Mouse (Mus musculus) heart, embryonic 14.5 days (tissue): Measurements from ENCODE around the gene Gm49342. TPM values are rescaled to one million over a fixed set of nuclear protein-coding genes. Genes with fewer than 3 reads are reported as not detected.
"Not testable (repeated sequence)": the region's sequence is repeated elsewhere in the genome, so short reads cannot be mapped to it uniquely, and the experiment has no call there.

Experiments
- ATAC-seq: fragments of 200-750 bp; cut with Nextera tagmentation; 2 replicates; pipeline ENCODE4 v1.8.0; 2017; ENCODE audit warnings: low read depth, moderate TSS enrichment; ENCODE audit not compliant: insufficient number of reproducible peaks, insufficient read depth, low FRiP score
- H3K27ac ChIP-seq, 2 experiments: fragments of 200-500 bp in 1 of 2; fragments of 300-500 bp in 1 of 2; sonication (generic) in 1 of 2; replicated peaks in 1 of 2; 2 replicates each; pipeline ENCODE4 v1.5.1; 2012 to 2014; ENCODE audit warnings: low read depth in 2 of 2, low read length in 2 of 2, control low read depth in 1 of 2, mild to moderate bottlenecking in 1 of 2, mixed read lengths in 1 of 2; ENCODE audit not compliant: control insufficient read depth in 1 of 2, insufficient read depth in 1 of 2
- H3K27me3 ChIP-seq: fragments of 300-500 bp; sonication (generic); 2 replicates; pipeline ENCODE4 v1.6.1; 2014; ENCODE audit warnings: mild to moderate bottlenecking, low read length, control low read depth; ENCODE audit not compliant: control insufficient read depth, insufficient read depth
- H3K36me3 ChIP-seq: fragments of 300-500 bp; sonication (generic); 2 replicates; pipeline ENCODE4 v1.6.1; 2014; ENCODE audit warnings: mild to moderate bottlenecking, control low read depth, low read length, mixed read lengths; ENCODE audit not compliant: control insufficient read depth, insufficient read depth
- H3K4me1 ChIP-seq, 2 experiments: fragments of 200-500 bp in 1 of 2; fragments of 300-500 bp in 1 of 2; sonication (generic) in 1 of 2; 2 replicates each; pipeline ENCODE4 v1.6.1; 2012 to 2014; ENCODE audit warnings: low read length in 2 of 2, control low read depth in 1 of 2, mixed read lengths in 1 of 2; ENCODE audit not compliant: control insufficient read depth in 2 of 2, insufficient read depth in 2 of 2
- H3K4me2 ChIP-seq: fragments of 300-500 bp; sonication (generic); 2 replicates; pipeline ENCODE4 v1.6.1; 2014; ENCODE audit warnings: mild to moderate bottlenecking, low read length
- H3K4me3 ChIP-seq, 2 experiments: fragments of 200-500 bp in 1 of 2; fragments of 300-500 bp in 1 of 2; sonication (generic) in 1 of 2; 2 replicates each; pipeline ENCODE4 v1.5.1; 2012 to 2014; ENCODE audit warnings: low read length in 2 of 2, mild to moderate bottlenecking in 2 of 2, control low read depth in 1 of 2, low read depth in 1 of 2, moderate library complexity in 1 of 2; ENCODE audit not compliant: control insufficient read depth in 1 of 2, insufficient read depth in 1 of 2
- H3K9ac ChIP-seq: fragments of 300-500 bp; sonication (generic); 2 replicates; pipeline ENCODE4 v1.6.1; 2014; ENCODE audit warnings: mild to moderate bottlenecking, low read length
- H3K9me3 ChIP-seq: fragments of 300-500 bp; sonication (generic); 2 replicates; pipeline ENCODE4 v1.6.1; 2016; ENCODE audit warnings: low read length, control low read depth; ENCODE audit not compliant: control insufficient read depth
- WGBS: fragments of 180-500 bp; shearing (Covaris S2); extraction: QIAGEN DNeasy Blood & Tissue Kit; methylation state at CpG from one replicate; pipeline ENCODE4 v1.1.7; 2014; 5-methylcytosine and 5-hydroxymethylcytosine counted together
- polyA plus RNA-seq: library from polyadenylated mRNA; unstranded; fragments of >200 nt; fragmentation: Nextera tagmentation; extraction: Ambion mirVana; gene quantifications from 2 replicates; pipeline ENCODE4 v1.2.1, GENCODE M21; 2014

The Gm49342 gene
- polyA plus RNA-seq, 1 experiment from 2014 or later, result not detected

DNA sequence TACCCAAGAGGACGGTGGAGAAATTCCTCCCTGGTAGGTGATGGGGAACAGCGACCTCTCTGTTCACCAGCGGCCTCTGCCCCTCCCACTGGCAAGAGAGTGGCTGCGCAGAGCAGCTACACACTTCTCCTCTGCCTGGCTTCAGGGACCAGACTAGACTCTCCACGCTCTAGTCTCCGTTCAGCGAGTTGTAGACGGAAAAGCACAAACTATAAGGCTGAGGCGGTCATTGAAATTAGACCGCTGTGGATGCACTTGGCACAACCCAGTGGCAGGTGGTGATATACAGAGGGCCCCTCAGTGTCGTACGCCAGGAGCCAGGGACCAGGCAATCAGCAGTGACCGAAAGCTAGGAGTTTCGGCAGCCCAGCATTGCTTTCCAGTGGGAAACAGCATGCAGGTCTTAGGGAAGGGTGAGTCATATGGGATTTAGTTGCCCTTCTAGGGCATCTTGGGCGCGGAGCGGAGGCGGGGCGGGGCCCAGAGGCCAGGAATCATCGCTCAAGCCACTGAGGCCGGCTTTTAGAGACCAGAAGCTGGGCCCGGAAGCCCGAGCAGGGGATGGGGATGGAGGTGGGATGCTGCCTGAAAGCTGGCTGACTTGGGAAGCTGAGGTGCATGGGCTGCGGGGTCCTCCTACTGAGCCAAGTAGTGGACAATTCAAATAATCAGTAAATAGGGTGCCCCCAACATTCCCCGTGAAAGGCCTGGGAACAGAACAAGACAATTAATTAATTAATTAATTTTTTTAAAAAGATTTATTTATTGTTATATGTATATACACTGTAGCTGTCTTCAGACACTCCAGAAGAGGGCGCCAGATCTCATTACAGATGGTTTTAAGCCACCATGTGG, 40.1 kb upstream of the Gm49342 start:
- Histone ChIP-seq H3K9ac (peak overlapping the region; percentile 70), H3K27ac (peak overlapping the region in 1 of 2 experiments; percentile 12; a peak in 1 of 4 replicates), H3K9me3 (no peaks in the 10 kb centered on the region), H3K4me3 (peak overlapping the region; percentile 44 to 45), H3K4me1 (peaks cover 4% of the 10 kb centered on the region in 2 experiments; a peak in 2 of 4 replicates), H3K36me3 (no peaks in the 10 kb centered on the region), H3K4me2 (peak overlapping the region; percentile 66), H3K27me3 (no peaks in the 10 kb centered on the region)
- WGBS, result 3% methylated on average over 26 of the region's 26 CpGs
- ATAC-seq, result peak; percentile 70; the same call in 1 of the 2 replicates

GRCm38 (mm10) chr14:50904828-50905129, 39.5 kb upstream of the Gm49342 start:
- Histone ChIP-seq H3K4me1 (peaks cover 4% of the 10 kb centered on the region in 2 experiments; a peak in 2 of 4 replicates), H3K27ac (no peak overlapping the region), H3K9me3 (no peaks in the 10 kb centered on the region), H3K36me3 (no peaks in the 10 kb centered on the region), H3K9ac (no peak overlapping the region), H3K27me3 (no peaks in the 10 kb centered on the region), H3K4me3 (no peak overlapping the region), H3K4me2 (no peak overlapping the region)
- no peak for ATAC-seq
- 83% methylated on average over 4 of the region's 4 CpGs for WGBS

DNA sequence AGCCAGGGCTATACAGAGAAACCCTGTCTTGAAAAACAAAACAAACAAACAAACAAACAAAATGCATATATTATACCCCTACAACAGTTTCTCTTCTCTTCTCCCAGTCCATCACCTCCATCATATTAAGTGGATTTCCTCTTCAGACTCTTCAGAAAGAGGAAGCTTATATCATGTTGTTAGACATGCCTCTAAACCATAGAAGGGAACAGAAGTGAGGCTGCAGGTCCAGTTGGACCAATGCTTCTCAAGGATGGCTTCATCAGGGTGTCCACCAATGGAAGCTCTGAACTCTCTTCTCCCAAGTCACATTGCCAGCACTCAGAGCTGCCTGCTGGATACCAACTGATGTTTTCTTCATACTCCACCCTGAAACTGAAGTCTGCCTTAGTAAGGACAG, 39.0 kb upstream of the Gm49342 start:
- H3K4me3 ChIP-seq, ATAC-seq, H3K9me3 ChIP-seq, H3K36me3 ChIP-seq, H3K27ac ChIP-seq, H3K4me2 ChIP-seq, H3K27me3 ChIP-seq, H3K4me1 ChIP-seq, H3K9ac ChIP-seq: not testable (repeated sequence)

DNA sequence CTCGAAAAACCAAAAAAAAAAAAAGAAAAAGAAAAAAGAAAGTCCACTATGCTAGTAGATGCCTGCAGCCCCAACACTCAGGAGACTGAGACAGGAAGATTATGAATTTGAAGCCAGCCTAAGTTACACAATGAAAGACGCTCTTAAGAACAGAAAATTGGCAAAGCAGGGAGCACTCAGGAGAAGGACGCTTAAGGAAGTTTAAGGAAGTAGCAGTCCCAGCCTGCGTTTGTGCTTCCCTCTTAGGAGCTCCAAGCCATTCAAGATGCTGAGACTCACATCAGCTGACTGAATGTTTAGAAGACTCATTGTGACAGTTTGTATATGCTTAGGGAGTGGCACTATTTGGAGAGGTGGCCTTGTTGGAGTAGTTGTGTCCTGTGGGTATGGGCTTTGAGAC, 36.2 kb upstream of the Gm49342 start:
- Histone ChIP-seq H3K4me1 (peaks cover 4% of the 10 kb centered on the region in 2 experiments; a peak in 2 of 4 replicates), H3K4me2 (no peak overlapping the region), H3K4me3 (no peak overlapping the region), H3K36me3 (peaks cover 20% of the 10 kb centered on the region), H3K9me3 (no peaks in the 10 kb centered on the region), H3K27me3 (no peaks in the 10 kb centered on the region), H3K27ac (no peak overlapping the region), H3K9ac (no peak overlapping the region)
- WGBS, result 83% methylated on average over 4 of the region's 4 CpGs
- ATAC-seq, result no peak

GRCm38 (mm10) chr14:50911356-50911755, 33.0 kb upstream of the Gm49342 start:
- Histone ChIP-seq H3K4me3 (no peak overlapping the region), H3K27ac (no peak overlapping the region), H3K4me1 (no peaks in the 10 kb centered on the region), H3K9me3 (no peaks in the 10 kb centered on the region), H3K9ac (no peak overlapping the region), H3K4me2 (no peak overlapping the region), H3K27me3 (no peaks in the 10 kb centered on the region), H3K36me3 (peaks cover 51% of the 10 kb centered on the region)
- ATAC-seq, result no peak
- 53% methylated on average over 3 of the region's 3 CpGs for WGBS

- H3K27ac ChIP-seq, result peak overlapping the region in 1 of 2 experiments; percentile 89; a peak in 2 of 4 replicates
- peaks cover 31% of the 10 kb centered on the region for H3K36me3 ChIP-seq
- H3K4me2 ChIP-seq, result peak overlapping the region; percentile 93
- not testable (repeated sequence) for H3K27me3 ChIP-seq, H3K9me3 ChIP-seq, ATAC-seq
- H3K4me3 ChIP-seq, result peak overlapping the region in 1 of 2 experiments; percentile 88; a peak in 2 of 4 replicates
- WGBS, result 58% methylated on average over 1 of the region's 1 CpGs
- peaks cover 0 to 16% of the 10 kb centered on the region in 2 experiments; a peak in 2 of 4 replicates for H3K4me1 ChIP-seq
- H3K9ac ChIP-seq, result peak overlapping the region; percentile 91
These were observed 20.9 kb upstream of the Gm49342 start for GRCm38 (mm10) chr14:50923437-50923836.

DNA sequence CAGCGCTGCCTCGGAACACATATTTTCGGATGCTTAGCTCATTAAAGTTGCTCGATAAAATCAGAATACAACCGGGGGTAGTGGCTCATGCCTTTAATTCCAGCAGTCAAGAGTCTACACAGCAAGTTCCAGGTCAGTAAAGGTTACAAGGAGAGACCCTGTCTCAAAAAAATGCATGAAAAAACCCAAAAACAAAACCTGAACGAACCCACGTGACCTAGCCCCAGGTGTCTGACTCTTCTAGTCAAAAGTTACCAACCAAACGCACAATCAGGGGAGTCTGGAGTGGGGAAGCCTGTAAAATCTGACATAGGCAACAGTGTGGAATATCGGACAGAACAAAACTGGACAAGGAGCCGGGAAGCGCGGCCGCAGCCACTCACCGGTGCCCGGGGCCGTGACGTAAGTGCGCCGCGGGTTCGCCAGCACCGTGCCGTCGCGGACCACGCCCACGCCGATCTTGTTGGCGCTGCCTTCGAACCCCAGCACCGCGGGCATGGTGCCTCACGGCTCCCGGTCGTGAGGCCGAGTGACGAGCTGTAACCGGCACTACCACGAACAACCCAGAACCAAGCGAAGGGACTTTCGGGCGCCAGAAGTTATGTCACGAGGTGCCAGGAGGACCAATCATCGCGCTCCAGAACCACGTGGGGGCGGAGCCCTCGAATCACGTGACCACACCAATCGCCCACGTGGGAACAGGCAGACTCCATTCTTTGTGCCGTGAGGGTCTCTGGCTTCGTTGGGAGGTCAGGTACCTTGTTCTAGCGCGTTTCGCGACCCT, 19.8 kb upstream of the Gm49342 start, which contains the start of the genes Osgep and Apex1:
Gene Osgep (minus strand): TSS at position 613 of the 784 bp plus-strand sequence.
Gene Apex1 (plus strand): TSS at position 688 of the 784 bp plus-strand sequence.
- Histone ChIP-seq H3K4me3 (peak within 1 kb of the TSS; percentile 67 to 88), H3K9ac (peak within 1 kb of the TSS; percentile 91), H3K9me3 (no peaks in the 10 kb centered on the region), H3K4me2 (peak within 1 kb of the TSS; percentile 93), H3K27me3 (no peaks in the 10 kb centered on the region), H3K4me1 (peaks cover 0 to 19% of the 10 kb centered on the region in 2 experiments; a peak in 2 of 4 replicates), H3K36me3 (peaks cover 38% of the 10 kb centered on the region), H3K27ac (peak within 1 kb of the TSS; percentile 87 to 89)
- WGBS, result under 1% methylated on average over 57 of the region's 57 CpGs
- ATAC-seq, result peak; percentile 91
